Mouse (Mus musculus) spleen, adult 18-20 months (tissue): Measurements from ENCODE around the gene Ryr1.
A peak's percentile ranks its signal among the peaks of the same experiment; 100 is the strongest.
"Not testable (repeated sequence)": the region's sequence is repeated elsewhere in the genome, so short reads cannot be mapped to it uniquely, and the experiment has no call there.

Source experiments
- DNase-seq, 2 experiments: peaks; one replicate each; pipeline ENCODE4 v3.0.0; 2022; ENCODE audit warnings: mixed read lengths in 2 of 2

Ryr1 gene

GRCm38 (mm10) chr7:28983849-28984248 is 141.1 kb downstream of the Ryr1 start:
- DNase-seq: no peak

GRCm38 (mm10) chr7:28983141-28983564 is 141.8 kb downstream of the Ryr1 start:
- peak; percentile 53 to 63 for DNase-seq

- DNase-seq: peak; percentile 80 to 92
Observed at GRCm38 (mm10) chr7:28982274-28983013, 142.5 kb downstream of the Ryr1 start.

GRCm38 (mm10) chr7:28981651-28982273 is 143.2 kb downstream of the Ryr1 start, which contains the start of the genes Eif3k and Map4k1:
Eif3k (minus strand) TSS chr7:28981864.
Map4k1 (plus strand) TSS chr7:28982050.
- peak; percentile 90 to 91 for DNase-seq

DNA sequence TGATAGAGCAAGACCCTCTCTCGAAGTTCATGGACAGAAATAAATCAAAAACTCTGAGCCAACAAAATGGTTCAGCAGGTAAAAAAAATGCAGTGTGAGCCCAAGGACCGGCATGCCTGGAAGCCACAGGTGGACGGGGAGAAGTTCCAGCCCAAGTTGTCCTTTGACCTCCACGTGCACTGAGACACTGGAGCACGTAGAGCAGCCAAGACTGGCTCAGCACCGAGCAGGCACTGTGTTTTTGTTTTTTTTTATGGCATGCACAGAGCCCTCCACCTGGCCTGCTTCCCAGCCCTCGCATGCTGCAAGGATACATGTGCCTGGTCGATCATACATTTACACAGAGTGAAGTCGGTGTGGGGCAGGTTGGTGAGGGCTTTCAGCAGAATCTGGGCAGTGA is 147.4 kb downstream of the Ryr1 start:
- no peak for DNase-seq

GRCm38 (mm10) chr7:28973025-28973424 is 152.0 kb downstream of the Ryr1 start:
- DNase-seq: no peak

DNA sequence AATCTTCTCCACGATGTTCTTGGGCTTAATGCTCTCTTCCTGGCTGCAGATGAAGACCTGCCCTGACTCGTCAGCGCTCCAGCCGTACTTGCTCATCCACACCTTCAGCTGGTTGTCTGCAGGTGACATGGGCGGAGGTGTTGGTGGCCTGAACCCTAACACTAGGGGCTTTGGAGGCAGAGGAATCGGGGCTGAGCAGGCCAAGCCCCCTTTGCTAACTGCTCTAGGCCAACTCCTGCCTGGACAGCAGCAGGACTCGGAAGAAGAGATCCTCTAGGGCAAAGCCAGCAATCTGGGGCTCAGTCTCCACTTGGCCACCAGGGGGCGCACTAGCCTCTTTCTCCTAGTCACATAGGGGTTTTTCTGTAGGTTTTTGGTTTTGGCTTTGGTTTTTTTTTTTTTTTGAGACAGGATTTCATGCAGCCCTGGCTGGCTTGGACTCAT is 152.4 kb downstream of the Ryr1 start:
- DNase-seq: peak; percentile 64 to 87

DNA sequence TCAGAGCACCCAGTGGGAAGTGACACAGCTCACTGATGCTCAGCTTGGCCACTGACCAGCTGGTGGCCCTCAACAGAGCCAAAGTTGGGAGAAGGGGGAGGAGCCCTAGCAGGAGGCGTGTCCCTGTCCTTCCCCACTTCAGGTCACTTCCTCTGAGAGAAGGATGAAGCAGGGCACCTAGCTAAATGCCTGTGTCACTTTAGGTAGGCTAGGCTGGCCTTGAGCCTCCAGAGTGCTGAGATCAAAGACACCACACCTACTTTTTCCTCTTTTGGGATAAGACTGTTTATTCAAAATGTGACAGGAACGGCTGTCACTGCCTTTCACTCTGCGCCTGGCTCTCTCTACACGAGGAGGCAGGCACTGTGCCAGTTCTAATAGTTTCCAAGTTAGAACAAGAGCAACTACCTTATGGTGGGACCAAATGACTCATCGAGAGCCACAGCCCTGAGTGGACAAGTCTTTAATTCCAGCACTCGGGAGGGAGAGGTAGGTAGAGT is 153.2 kb downstream of the Ryr1 start:
- no peak for DNase-seq

GRCm38 (mm10) chr7:28971029-28971428 is 153.9 kb downstream of the Ryr1 start:
- no peak for DNase-seq

GRCm38 (mm10) chr7:28969672-28970394 is 155.1 kb downstream of the Ryr1 start:
- no peak for DNase-seq

GRCm38 (mm10) chr7:28969271-28969670 is 155.7 kb downstream of the Ryr1 start:
- DNase-seq: no peak

GRCm38 (mm10) chr7:28968120-28968519 is 156.9 kb downstream of the Ryr1 start:
- not testable (repeated sequence) for DNase-seq

DNA sequence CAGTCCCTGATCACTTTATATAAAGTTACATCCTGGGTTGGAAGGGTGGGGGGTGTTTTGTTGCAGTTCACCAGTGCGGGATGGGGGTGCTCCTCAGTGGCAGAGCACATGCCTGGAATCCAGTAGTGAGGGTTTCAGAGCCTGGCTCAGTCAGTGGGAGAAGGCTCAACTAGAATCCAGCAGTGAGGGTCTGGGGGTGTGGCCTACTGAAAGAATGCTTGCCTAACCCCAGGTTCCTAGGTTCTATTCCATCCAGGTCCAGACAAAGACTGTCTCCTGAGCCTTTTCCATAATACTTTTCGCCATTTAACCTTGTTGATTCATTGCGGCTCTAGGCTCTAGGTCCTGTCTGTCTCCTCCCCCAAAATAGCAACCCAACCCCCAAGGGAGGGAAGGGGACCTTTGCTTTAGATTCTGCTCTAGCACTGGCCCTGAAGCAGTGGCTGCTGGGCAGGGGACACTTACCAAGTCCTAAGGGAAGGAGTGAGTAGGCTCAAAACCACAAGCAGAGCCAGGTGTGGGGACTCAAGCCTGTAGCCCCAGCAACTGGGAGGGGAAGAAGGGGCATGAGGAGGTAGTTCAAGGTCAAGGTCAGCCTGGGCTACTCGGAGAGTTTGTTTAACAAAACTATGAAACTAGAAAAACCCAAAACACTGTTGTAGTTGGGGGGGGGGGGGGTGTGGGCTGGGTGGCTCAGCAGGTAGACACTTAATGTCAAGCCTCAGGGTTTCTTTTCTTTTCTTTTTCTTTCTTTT is 158.1 kb downstream of the Ryr1 start:
- no peak for DNase-seq

DNA sequence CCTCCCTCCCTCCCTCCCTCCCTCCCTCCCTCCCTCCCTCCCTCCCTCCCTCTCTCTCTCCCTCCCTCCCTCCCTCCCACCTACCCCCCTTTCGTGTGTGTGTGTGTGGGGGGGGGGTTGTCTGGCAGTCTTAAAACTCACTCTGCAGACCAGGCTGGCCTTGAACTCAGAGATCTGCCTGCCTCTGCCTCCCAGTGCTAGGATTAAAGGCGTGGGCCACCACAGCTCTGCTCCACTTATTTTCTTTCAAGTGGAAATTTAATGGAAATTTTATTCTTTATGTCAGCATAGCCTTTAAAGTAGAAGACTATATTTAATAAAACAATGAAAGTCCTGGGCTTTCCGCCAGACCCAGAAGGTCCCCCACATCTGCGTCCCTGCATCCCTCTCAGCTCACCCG is 158.8 kb downstream of the Ryr1 start:
- no peak for DNase-seq

DNA sequence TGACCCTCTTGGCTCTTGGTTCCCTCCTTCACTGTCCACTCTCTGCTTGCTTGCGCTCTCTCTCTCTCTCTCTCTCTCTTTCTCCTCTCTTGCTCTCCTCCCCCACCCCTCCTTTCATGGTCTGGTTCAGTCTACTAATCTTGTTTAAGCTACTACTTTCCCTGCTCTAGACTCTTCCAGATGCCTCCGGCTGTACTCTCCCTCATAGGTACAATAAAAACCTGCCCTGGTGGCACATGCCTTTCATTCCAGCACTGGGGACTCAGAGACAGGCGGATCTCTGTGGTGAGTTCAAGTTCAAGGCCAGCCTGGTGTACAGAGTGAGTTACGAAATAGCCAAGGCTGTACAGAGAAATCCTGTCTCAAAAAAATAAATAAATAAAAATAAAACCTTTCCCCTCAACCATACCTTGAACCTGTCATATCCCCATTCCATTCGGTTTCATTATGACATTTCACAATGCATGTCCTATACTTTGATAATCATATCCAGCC is 159.6 kb downstream of the Ryr1 start:
- DNase-seq: no peak

DNA sequence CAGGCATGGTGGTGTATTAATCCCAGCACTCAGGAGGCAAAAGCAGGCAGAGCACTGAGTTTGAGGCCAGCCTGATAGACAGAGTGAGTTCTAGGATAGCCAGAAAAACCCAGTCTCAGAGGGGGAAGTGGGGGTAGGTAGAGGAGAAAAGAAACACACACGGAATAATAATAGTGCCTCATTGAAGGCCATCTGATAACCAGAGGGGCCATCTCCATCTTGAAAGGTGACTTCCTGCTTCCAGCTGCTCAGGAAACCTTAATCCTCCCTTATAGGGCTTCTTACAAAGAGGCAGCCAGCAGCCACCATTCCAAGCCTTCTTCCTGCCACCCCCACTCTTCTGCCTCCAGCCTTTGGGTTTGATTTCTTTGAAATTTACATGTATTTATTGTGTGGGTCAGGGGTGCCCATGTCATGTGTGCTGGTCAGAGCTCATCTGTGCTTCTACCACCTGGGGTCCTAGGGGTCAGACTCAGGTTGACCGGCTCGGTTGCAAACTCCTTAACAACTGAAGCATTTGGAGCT is 161.5 kb downstream of the Ryr1 start:
- no peak for DNase-seq

DNA sequence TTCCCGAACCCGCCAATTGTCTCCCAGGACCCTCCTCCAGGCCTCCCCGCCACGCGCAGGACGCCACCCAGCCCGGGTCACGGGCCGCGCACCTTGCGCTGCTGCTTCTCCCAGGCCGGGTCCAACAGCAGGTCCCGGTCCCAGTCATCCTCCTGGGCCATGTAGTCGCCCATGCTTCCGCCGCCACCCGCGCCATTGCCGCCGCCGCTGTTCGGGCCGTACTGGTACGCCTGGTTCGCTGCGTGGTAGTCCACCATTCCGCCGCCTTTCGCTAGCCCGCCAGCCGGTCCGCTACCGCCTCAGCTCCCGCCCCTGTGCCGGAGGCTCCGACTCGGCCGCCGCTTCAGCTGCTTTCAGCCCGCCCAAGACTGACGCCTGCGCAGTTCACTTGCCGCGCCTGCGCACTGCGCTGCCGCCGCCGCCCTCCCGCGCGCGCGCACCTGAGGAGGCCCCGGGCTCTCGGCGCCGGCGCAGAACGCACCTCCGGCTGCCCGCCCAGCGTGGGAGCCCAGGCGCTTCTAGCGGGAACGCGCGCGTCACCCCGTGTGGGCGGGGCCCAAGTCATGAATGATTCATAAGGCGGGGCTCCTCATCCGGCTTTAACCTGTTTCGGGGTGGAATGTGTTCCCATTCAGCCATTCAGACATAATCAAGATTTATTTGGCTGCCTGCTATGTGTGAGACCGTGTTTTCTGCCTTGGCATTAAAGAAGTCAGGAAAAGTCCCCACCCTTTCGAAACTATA is 162.9 kb downstream of the Ryr1 start, which contains the start of gene Actn4:
Gene Actn4 (minus strand): TSS at position 414 of the 744 bp plus-strand sequence.
- DNase-seq: peak; percentile 98 to 99

GRCm38 (mm10) chr7:28961584-28961926 is 163.4 kb downstream of the Ryr1 start:
- DNase-seq: no peak

- DNase-seq: no peak
Observed at GRCm38 (mm10) chr7:28960354-28961046, 164.5 kb downstream of the Ryr1 start.

DNA sequence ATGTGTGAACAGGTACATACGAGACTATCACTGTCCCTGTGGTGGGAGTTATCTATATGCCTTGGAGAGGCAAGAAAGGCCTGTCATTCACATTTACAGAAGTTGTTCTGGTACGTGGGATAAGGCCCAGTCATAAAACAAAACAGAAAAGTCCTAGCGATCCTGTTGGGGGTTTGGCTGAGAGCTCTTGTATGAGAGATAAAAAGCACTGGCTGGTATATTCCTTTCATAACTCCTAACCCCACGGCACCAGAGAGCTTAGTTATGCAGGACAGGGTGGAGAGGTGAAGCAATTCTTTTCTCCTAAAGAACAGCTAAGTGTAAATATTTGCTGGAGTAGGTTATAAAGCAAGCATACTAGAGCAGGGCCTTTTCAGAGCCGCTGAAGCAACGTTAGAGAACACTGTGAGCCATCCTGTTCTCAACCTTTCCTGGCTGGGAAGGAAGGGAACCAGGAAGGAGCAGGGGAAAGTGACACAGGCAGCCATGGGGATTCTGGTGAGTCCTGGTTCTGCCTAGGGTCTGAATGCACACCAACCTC is 165.4 kb downstream of the Ryr1 start:
- DNase-seq: no peak
